Mouse (Mus musculus) CD4-positive, CD25-positive, alpha-beta regulatory T cell, adult 9 weeks (primary cell): ENCODE results near the gene Aifm2. TPM values are rescaled to one million over a fixed set of nuclear protein-coding genes. Genes with fewer than 3 reads are reported as not detected.

Experiments
- polyA plus RNA-seq: library from polyadenylated mRNA; unstranded; fragments of 100-300 nt; shearing (Covaris generic); gene quantifications from one replicate; pipeline ENCODE4 v1.2.1, GENCODE M21; 2017

Gene Aifm2
- polyA plus RNA-seq: 4.6 TPM

GRCm38 (mm10) chr10:61714771-61715461, at the start of gene Aifm2:
TSS of gene Aifm2 (plus strand) at chr10:61715263.

GRCm38 (mm10) chr10:61680015-61680913, 34.8 kb upstream of the Aifm2 start, which contains the start of gene Sar1a:
TSS of gene Sar1a (plus strand) at chr10:61680299.

GRCm38 (mm10) chr10:61694870-61695670, 20.0 kb upstream of the Aifm2 start, which contains the start of gene Tysnd1:
TSS of gene Tysnd1 (plus strand) at chr10:61695514.

DNA sequence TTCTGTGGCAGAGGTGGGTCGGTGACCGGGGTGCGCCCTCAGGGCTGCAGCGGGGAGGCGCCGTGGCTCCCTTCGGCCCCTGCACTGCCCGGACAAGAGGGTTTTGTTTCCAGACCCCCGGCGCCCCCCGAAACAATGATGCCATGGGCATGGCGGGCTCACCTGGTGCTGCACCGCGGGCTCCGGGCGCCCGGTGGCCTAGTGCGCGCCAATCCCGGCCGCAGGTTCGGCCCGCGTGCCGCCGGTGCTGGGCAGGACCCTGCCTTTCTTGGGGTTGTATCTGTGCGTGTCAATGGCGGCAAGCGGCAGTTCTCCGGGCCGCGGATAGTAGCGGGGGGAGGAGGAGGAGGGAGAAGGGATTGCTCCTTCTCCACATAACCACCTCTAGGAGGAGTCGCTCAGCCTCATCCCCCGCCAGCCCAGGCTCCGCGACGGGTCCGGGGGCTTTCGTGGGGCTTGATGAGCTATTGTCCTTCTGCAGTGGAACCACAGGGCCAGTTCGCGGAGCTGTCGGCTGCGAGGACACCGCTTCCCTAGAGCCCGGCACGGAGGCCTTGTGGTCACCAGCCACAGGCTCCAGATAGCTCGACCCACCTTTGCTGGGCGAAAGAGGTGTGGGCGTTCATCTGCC, 68.7 kb downstream of the Aifm2 start, which contains the start of gene H2afy2:
Gene H2afy2, minus strand, starts transcription at position 527 of the 631 bp plus-strand sequence.

Other genes with a start within 250 kb of the Aifm2 start
- 10.7 TPM for gene Lrrc20, start 239.5 kb upstream of the Aifm2 start, polyA plus RNA-seq
- not detected for gene Npffr1, start 119.8 kb upstream of the Aifm2 start, polyA plus RNA-seq
- 73.9 TPM for gene Ppa1, start 66.7 kb upstream of the Aifm2 start, polyA plus RNA-seq
- gene Sar1a, start 35.0 kb upstream of the Aifm2 start, polyA plus RNA-seq: 169 TPM
- 2.0 TPM for gene Tysnd1, start 19.7 kb upstream of the Aifm2 start, polyA plus RNA-seq
- gene H2afy2, start 68.9 kb downstream of the Aifm2 start, polyA plus RNA-seq: not detected